Mouse (Mus musculus) ES-E14 (cell line): Measurements from ENCODE around the gene Slc3a1. TPM values are rescaled to one million over a fixed set of nuclear protein-coding genes. Genes with fewer than 3 reads are reported as not detected.

Source experiments
- DNase-seq: peaks from one replicate; pipeline ENCODE4 v3.0.0-alpha.2; 2013; ENCODE audit warnings: low read depth, low spot score
- H3K27ac ChIP-seq: 2 replicates; pipeline ENCODE4 v1.5.1; 2012; ENCODE audit warnings: low read depth, mild to moderate bottlenecking, low read length, moderate library complexity, mixed read lengths; ENCODE audit not compliant: poor library complexity, insufficient read depth, severe bottlenecking
- H3K36me3 ChIP-seq: 2 replicates; pipeline ENCODE4 v1.6.1; 2012; ENCODE audit warnings: mild to moderate bottlenecking, low read length, moderate library complexity, mixed read lengths; ENCODE audit not compliant: control insufficient read depth, poor library complexity, insufficient read depth, severe bottlenecking
- H3K4me1 ChIP-seq, 2 experiments: fragments of 150-350 bp in 1 of 2; sonication (generic) in 1 of 2; 2 replicates each; pipeline ENCODE4 v1.6.1; 2012; ENCODE audit warnings: low read length in 2 of 2, mild to moderate bottlenecking in 1 of 2, mixed read lengths in 1 of 2; ENCODE audit not compliant: control insufficient read depth in 2 of 2, insufficient read depth in 2 of 2, poor library complexity in 1 of 2
- H3K4me3 ChIP-seq, 2 experiments: fragments of 150-350 bp in 1 of 2; sonication (generic) in 1 of 2; 2 replicates each; pipeline ENCODE4 v1.5.1; 2012; ENCODE audit warnings: low read length in 2 of 2, low read depth in 1 of 2, mild to moderate bottlenecking in 1 of 2, mixed read lengths in 1 of 2; ENCODE audit not compliant: insufficient read depth in 1 of 2, poor library complexity in 1 of 2, severe bottlenecking in 1 of 2
- H3K9ac ChIP-seq: 2 replicates; pipeline ENCODE4 v1.6.1; 2012; ENCODE audit warnings: low read depth, mild to moderate bottlenecking, low read length, mixed read lengths; ENCODE audit not compliant: poor library complexity, insufficient read depth, severe bottlenecking
- H3K9me3 ChIP-seq: fragments of 150-350 bp; sonication (generic); 2 replicates; pipeline ENCODE4 v1.6.1; 2012; ENCODE audit warnings: low read depth, mild to moderate bottlenecking, low read length; ENCODE audit not compliant: control insufficient read depth, insufficient read depth
- CHD2 ChIP-seq: IDR thresholded peaks from 2 replicates; pipeline ENCODE4 v1.6.1; 2014; ENCODE audit warnings: mild to moderate bottlenecking, low read depth, low read length, inconsistent platforms
- HCFC1 ChIP-seq: IDR thresholded peaks from 2 replicates; pipeline ENCODE4 v1.6.1; 2012; ENCODE audit warnings: low read length, inconsistent platforms, borderline replicate concordance; ENCODE audit not compliant: insufficient read depth
- MAFK ChIP-seq: IDR thresholded peaks from 2 replicates; pipeline ENCODE4 v1.6.1; 2014; ENCODE audit warnings: mild to moderate bottlenecking, low read depth, low read length, inconsistent platforms; ENCODE audit not compliant: insufficient read depth
- ZC3H11A ChIP-seq: IDR thresholded peaks from 2 replicates; pipeline ENCODE4 v1.6.1; 2012; ENCODE audit warnings: low read depth, mild to moderate bottlenecking, inconsistent platforms, low read length, borderline replicate concordance
- ZNF384 ChIP-seq: IDR thresholded peaks from 2 replicates; pipeline ENCODE4 v1.6.1; 2012; ENCODE audit warnings: low read depth, low read length, inconsistent platforms
- in situ Hi-C, 2 experiments: fragments of 600-800 bp; cut with MboI; formaldehyde crosslinking; loops; one replicate each; pipeline ENCODE4 v1.15.1; 2025; ENCODE audit warnings: low sequenced_read_pairs in 2 of 2, inconsistent platforms in 1 of 2; ENCODE audit not compliant: unreplicated experiment in 2 of 2
- total RNA-seq: library from RNA; depleted of rRNA; stranded (reverse); fragments of 300-350 nt; gene quantifications from 2 replicates; pipeline ENCODE4 v1.2.3, GENCODE M21; 2012

The Slc3a1 gene
- total RNA-seq, 1 experiment: 0.18 TPM

GRCm38 (mm10) chr17:85072383-85072782 is 44.2 kb downstream of the Slc3a1 start:
- H3K9me3 ChIP-seq: no peaks in the 10 kb centered on the region
- H3K36me3 ChIP-seq: peaks cover 15% of the 10 kb centered on the region
- no peak overlapping the region for H3K4me3 ChIP-seq
- no peak for DNase-seq
- no peak overlapping the region for H3K9ac ChIP-seq
- H3K27ac ChIP-seq: no peak overlapping the region
- in situ Hi-C loops: no loop called here
- TF ChIP-seq ZC3H11A (no peak), MAFK (no peak), CHD2 (no peak)
- no peaks in the 10 kb centered on the region for H3K4me1 ChIP-seq

GRCm38 (mm10) chr17:85073214-85073613 is 45.0 kb downstream of the Slc3a1 start:
- Histone ChIP-seq H3K36me3 (peaks cover 16% of the 10 kb centered on the region), H3K9ac (no peak overlapping the region), H3K4me1 (no peaks in the 10 kb centered on the region), H3K27ac (no peak overlapping the region), H3K4me3 (no peak overlapping the region), H3K9me3 (no peaks in the 10 kb centered on the region)
- DNase-seq: no peak
- TF ChIP-seq MAFK (no peak), ZNF384 (no peak), HCFC1 (no peak), ZC3H11A (no peak), CHD2 (no peak)
- in situ Hi-C loops: no loop called here

- Histone ChIP-seq H3K4me3 (no peak overlapping the region), H3K9ac (no peak overlapping the region), H3K27ac (no peak overlapping the region), H3K9me3 (no peaks in the 10 kb centered on the region), H3K36me3 (peaks cover 17% of the 10 kb centered on the region), H3K4me1 (no peaks in the 10 kb centered on the region)
- TF ChIP-seq HCFC1 (no peak), ZC3H11A (no peak), ZNF384 (no peak), MAFK (no peak), CHD2 (no peak)
- DNase-seq: no peak
- in situ Hi-C loops: no loop called here
These were observed 45.9 kb downstream of the Slc3a1 start for GRCm38 (mm10) chr17:85074083-85074482.

GRCm38 (mm10) chr17:85079276-85079675 is 51.1 kb downstream of the Slc3a1 start:
- Histone ChIP-seq H3K4me3 (no peak overlapping the region), H3K27ac (no peak overlapping the region), H3K9me3 (no peaks in the 10 kb centered on the region), H3K4me1 (no peaks in the 10 kb centered on the region), H3K36me3 (peaks cover 14% of the 10 kb centered on the region), H3K9ac (no peak overlapping the region)
- DNase-seq: no peak
- no peak for TF ChIP-seq ZNF384
- no peak for TF ChIP-seq CHD2
- TF ChIP-seq ZC3H11A: no peak
- no peak for TF ChIP-seq HCFC1
- TF ChIP-seq MAFK: no peak
- in situ Hi-C loops: no loop called here

GRCm38 (mm10) chr17:85080781-85081180 is 52.6 kb downstream of the Slc3a1 start:
- Histone ChIP-seq H3K27ac (no peak overlapping the region), H3K4me1 (no peaks in the 10 kb centered on the region), H3K36me3 (peaks cover 12% of the 10 kb centered on the region; the same call in 1 of the 2 replicates), H3K9ac (no peak overlapping the region), H3K9me3 (no peaks in the 10 kb centered on the region), H3K4me3 (no peak overlapping the region)
- in situ Hi-C loops: no loop called here
- DNase-seq: no peak
- TF ChIP-seq ZNF384 (no peak), CHD2 (no peak), HCFC1 (no peak), ZC3H11A (no peak), MAFK (no peak)
